Mouse (Mus musculus) lung, postnatal 0 days (tissue): Measurements from ENCODE around the gene Pkn1. TPM values are rescaled to one million over a fixed set of nuclear protein-coding genes. Genes with fewer than 3 reads are reported as not detected.

Experiments used
- ATAC-seq: fragments of 200-750 bp; cut with Nextera tagmentation; 2 replicates; pipeline ENCODE4 v1.8.0; 2017; ENCODE audit warnings: moderate library complexity
- DNase-seq: peaks from one replicate; pipeline ENCODE4 v3.0.0-alpha.2; 2016; ENCODE audit warnings: low spot score
- H3K27ac ChIP-seq: fragments of 300-500 bp; sonication (generic); 2 replicates; pipeline ENCODE4 v1.5.1; 2014; ENCODE audit warnings: antibody characterized with exemption, mild to moderate bottlenecking, low read length, mixed read lengths
- H3K27me3 ChIP-seq: fragments of 300-500 bp; sonication (generic); replicated peaks from 2 replicates; pipeline ENCODE4 v1.6.1; 2014; ENCODE audit warnings: low read length, mixed read lengths; ENCODE audit not compliant: insufficient read depth
- H3K36me3 ChIP-seq: fragments of 300-500 bp; sonication (generic); 2 replicates; pipeline ENCODE4 v1.6.1; 2014; ENCODE audit warnings: low read length, mixed read lengths; ENCODE audit not compliant: insufficient read depth
- H3K4me1 ChIP-seq: fragments of 300-500 bp; sonication (generic); 2 replicates; pipeline ENCODE4 v1.6.1; 2014; ENCODE audit warnings: antibody characterized with exemption, low read depth, low read length, mixed read lengths; ENCODE audit not compliant: insufficient read depth
- H3K4me2 ChIP-seq: fragments of 300-500 bp; sonication (generic); replicated peaks from 2 replicates; pipeline ENCODE4 v1.6.1; 2014; ENCODE audit warnings: low read depth, mild to moderate bottlenecking, low read length, moderate library complexity, mixed read lengths
- H3K4me3 ChIP-seq: fragments of 300-500 bp; sonication (generic); 2 replicates; pipeline ENCODE4 v1.5.1; 2014; ENCODE audit warnings: low read depth, low read length
- H3K9ac ChIP-seq: fragments of 300-500 bp; sonication (generic); replicated peaks from 2 replicates; pipeline ENCODE4 v1.6.1; 2014; ENCODE audit warnings: low read depth, mild to moderate bottlenecking
- H3K9me3 ChIP-seq: fragments of 300-500 bp; sonication (generic); 2 replicates; pipeline ENCODE4 v1.6.1; 2016; ENCODE audit warnings: low read length, mixed read lengths
- CTCF ChIP-seq: IDR thresholded peaks from 2 replicates; pipeline ENCODE4 v1.5.1; 2016; ENCODE audit warnings: antibody characterized with exemption, mild to moderate bottlenecking
- EP300 ChIP-seq: IDR thresholded peaks from 2 replicates; pipeline ENCODE4 v1.6.1; 2016; ENCODE audit warnings: antibody characterized with exemption, mild to moderate bottlenecking, control low read depth
- WGBS: fragments of 180-500 bp; shearing (Covaris S2); extraction: QIAGEN DNeasy Blood & Tissue Kit; methylation state at CpG from one replicate; pipeline ENCODE4 v1.1.7; 2014; 5-methylcytosine and 5-hydroxymethylcytosine counted together
- polyA plus RNA-seq: library from polyadenylated mRNA; unstranded; fragments of >200 nt; fragmentation: Nextera tagmentation; extraction: Ambion mirVana; gene quantifications from 2 replicates; pipeline ENCODE4 v1.2.1, GENCODE M21; 2015

Gene Pkn1
- polyA plus RNA-seq, 1 experiment from 2014 or later = 32.2 TPM

- peaks cover 20% of the 10 kb centered on the region; the same call in 1 of the 2 replicates for H3K36me3 ChIP-seq
- no peaks in the 10 kb centered on the region for H3K9me3 ChIP-seq
- H3K9ac ChIP-seq = no peak overlapping the region
- TF ChIP-seq CTCF (no peak), EP300 (no peak)
- H3K4me1 ChIP-seq = peaks cover 30% of the 10 kb centered on the region; the same call in 1 of the 2 replicates
- DNase-seq (peak; percentile 38), ATAC-seq (no peak)
- H3K4me3 ChIP-seq = no peak overlapping the region
- 66% methylated on average over 10 of the region's 17 CpGs for WGBS
- H3K27ac ChIP-seq = peak overlapping the region; percentile 38; the same call in 1 of the 2 replicates
- no peaks in the 10 kb centered on the region for H3K27me3 ChIP-seq
- H3K4me2 ChIP-seq = no peak overlapping the region
Measured at GRCm38 (mm10) chr8:83695351-83696106, 3.5 kb downstream of the Pkn1 start.

DNA sequence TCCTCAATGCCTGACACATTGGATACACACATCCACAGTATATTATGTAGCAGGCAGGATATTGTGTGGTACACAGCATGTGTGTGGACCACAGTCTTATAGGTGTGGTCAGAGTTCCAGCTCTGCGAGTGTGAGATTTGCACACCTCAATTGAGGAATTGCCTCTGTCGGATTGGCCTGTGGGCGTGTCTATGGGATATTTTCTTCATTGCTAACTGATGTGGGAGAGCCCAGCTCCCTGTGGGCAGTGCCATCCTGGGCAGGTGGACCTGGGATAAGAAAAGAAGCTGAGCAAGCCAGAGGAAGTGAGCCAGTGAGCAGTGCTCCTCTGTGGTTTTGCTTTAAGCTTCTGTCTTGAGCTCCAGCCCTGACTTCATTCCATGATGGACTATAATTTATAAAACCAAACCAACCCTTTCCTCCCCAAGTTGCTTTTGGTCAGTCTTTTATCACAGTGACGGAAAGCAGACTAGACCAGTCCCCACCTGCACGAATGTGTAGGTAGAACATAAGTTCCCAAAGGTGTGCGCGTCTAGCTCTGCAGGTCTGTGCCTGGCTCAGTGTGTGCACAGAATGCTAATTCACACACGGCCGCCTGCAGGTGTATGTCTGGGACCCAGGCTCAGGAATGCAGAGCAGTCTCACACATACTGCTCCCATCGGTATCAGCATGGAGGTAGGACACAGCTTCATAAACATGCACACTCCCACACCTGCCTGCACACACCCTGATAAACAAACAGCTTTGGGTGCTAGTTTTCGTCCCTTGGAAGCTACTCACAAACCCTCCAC is 4.4 kb downstream of the Pkn1 start:
- ATAC-seq (no peak), DNase-seq (no peak)
- H3K9me3 ChIP-seq = no peaks in the 10 kb centered on the region
- H3K27me3 ChIP-seq = no peaks in the 10 kb centered on the region
- H3K27ac ChIP-seq = peak overlapping the region; percentile 28; the same call in 1 of the 2 replicates
- WGBS = 77% methylated on average over 11 of the region's 11 CpGs
- TF ChIP-seq EP300 (no peak), CTCF (no peak)
- peaks cover 23% of the 10 kb centered on the region; the same call in 1 of the 2 replicates for H3K36me3 ChIP-seq
- no peak overlapping the region for H3K4me2 ChIP-seq
- H3K4me3 ChIP-seq = no peak overlapping the region
- no peak overlapping the region for H3K9ac ChIP-seq
- H3K4me1 ChIP-seq = peaks cover 28% of the 10 kb centered on the region; the same call in 1 of the 2 replicates

- no peak for TF ChIP-seq EP300
- TF ChIP-seq CTCF = no peak
- Histone ChIP-seq H3K27ac (0 out of 2 replicates have a peak overlapping the region, but pooled peaks have one; percentile 28), H3K9me3 (no peaks in the 10 kb centered on the region), H3K27me3 (no peaks in the 10 kb centered on the region), H3K9ac (no peak overlapping the region), H3K4me1 (peaks cover 26% of the 10 kb centered on the region; the same call in 1 of the 2 replicates), H3K4me3 (no peak overlapping the region), H3K36me3 (peaks cover 23% of the 10 kb centered on the region; the same call in 1 of the 2 replicates), H3K4me2 (0 out of 2 replicates have a peak overlapping the region, but pooled peaks have one; percentile 3)
- WGBS = 63% methylated on average over 10 of the region's 10 CpGs
- no peak for ATAC-seq
- peak; percentile 44 for DNase-seq
Measured at GRCm38 (mm10) chr8:83693609-83694236, 5.3 kb downstream of the Pkn1 start.

- Histone ChIP-seq H3K36me3 (peaks cover 41% of the 10 kb centered on the region; the same call in 1 of the 2 replicates), H3K4me1 (0 out of 2 replicates have a peak, but pooled peaks cover 4% of the 10 kb centered on the region), H3K4me2 (no peak overlapping the region), H3K27ac (no peak overlapping the region), H3K27me3 (no peaks in the 10 kb centered on the region), H3K4me3 (no peak overlapping the region), H3K9ac (no peak overlapping the region), H3K9me3 (no peaks in the 10 kb centered on the region)
- DNase-seq (no peak), ATAC-seq (no peak)
- 85% methylated on average over 6 of the region's 6 CpGs for WGBS
- no peak for TF ChIP-seq EP300
Measured at GRCm38 (mm10) chr8:83689264-83689663, 9.7 kb downstream of the Pkn1 start.

- ATAC-seq (no peak), DNase-seq (no peak)
- Histone ChIP-seq H3K36me3 (peaks cover 39% of the 10 kb centered on the region), H3K4me3 (no peak overlapping the region), H3K4me1 (no peaks in the 10 kb centered on the region; the same call in 1 of the 2 replicates), H3K27me3 (no peaks in the 10 kb centered on the region), H3K4me2 (no peak overlapping the region), H3K9ac (no peak overlapping the region), H3K27ac (no peak overlapping the region), H3K9me3 (no peaks in the 10 kb centered on the region)
- TF ChIP-seq CTCF = no peak
- TF ChIP-seq EP300 = no peak
- 93% methylated on average over 9 of the region's 9 CpGs for WGBS
Measured at GRCm38 (mm10) chr8:83684517-83684916, 14.5 kb downstream of the Pkn1 start.
